Mouse (Mus musculus) forebrain, embryonic 12.5 days (tissue): ENCODE data around the gene Arl6ip4. TPM values are rescaled to one million over a fixed set of nuclear protein-coding genes. Genes with fewer than 3 reads are reported as not detected.

Experiments used
- ATAC-seq: fragments of 200-750 bp; cut with Nextera tagmentation; 2 replicates; pipeline ENCODE4 v1.8.0; 2017; ENCODE audit warnings: moderate TSS enrichment; ENCODE audit not compliant: low FRiP score
- H3K27ac ChIP-seq: fragments of 300-500 bp; sonication (generic); 2 replicates; pipeline ENCODE4 v1.5.1; 2016; ENCODE audit warnings: mild to moderate bottlenecking
- H3K27me3 ChIP-seq: fragments of 300-500 bp; sonication (generic); 2 replicates; pipeline ENCODE4 v1.6.1; 2016; ENCODE audit warnings: mild to moderate bottlenecking
- H3K36me3 ChIP-seq: fragments of 300-500 bp; sonication (generic); replicated peaks from 2 replicates; pipeline ENCODE4 v1.6.1; 2016; ENCODE audit warnings: mild to moderate bottlenecking
- H3K4me1 ChIP-seq: fragments of 300-500 bp; sonication (generic); 2 replicates; pipeline ENCODE4 v1.6.1; 2016
- H3K4me2 ChIP-seq: fragments of 300-500 bp; sonication (generic); 2 replicates; pipeline ENCODE4 v1.6.1; 2016; ENCODE audit warnings: mild to moderate bottlenecking, moderate library complexity
- H3K4me3 ChIP-seq: fragments of 300-500 bp; sonication (generic); replicated peaks from 2 replicates; pipeline ENCODE4 v1.5.1; 2016; ENCODE audit warnings: mild to moderate bottlenecking
- H3K9ac ChIP-seq: fragments of 300-500 bp; sonication (generic); 2 replicates; pipeline ENCODE4 v1.6.1; 2016; ENCODE audit warnings: mild to moderate bottlenecking
- H3K9me3 ChIP-seq: fragments of 300-500 bp; sonication (generic); 2 replicates; pipeline ENCODE4 v1.6.1; 2016
- WGBS: fragments of 180-500 bp; shearing (Covaris S2); methylation state at CpG from one replicate; pipeline ENCODE4 v1.1.7; 2016; 5-methylcytosine and 5-hydroxymethylcytosine counted together
- polyA plus RNA-seq: library from polyadenylated mRNA; unstranded; fragments of >200 nt; fragmentation: Nextera tagmentation; extraction: Ambion mirVana; gene quantifications from 2 replicates; pipeline ENCODE4 v1.2.1, GENCODE M21; 2016

Gene Arl6ip4
- polyA plus RNA-seq, 1 experiment from 2014 or later: 97.1 TPM

DNA sequence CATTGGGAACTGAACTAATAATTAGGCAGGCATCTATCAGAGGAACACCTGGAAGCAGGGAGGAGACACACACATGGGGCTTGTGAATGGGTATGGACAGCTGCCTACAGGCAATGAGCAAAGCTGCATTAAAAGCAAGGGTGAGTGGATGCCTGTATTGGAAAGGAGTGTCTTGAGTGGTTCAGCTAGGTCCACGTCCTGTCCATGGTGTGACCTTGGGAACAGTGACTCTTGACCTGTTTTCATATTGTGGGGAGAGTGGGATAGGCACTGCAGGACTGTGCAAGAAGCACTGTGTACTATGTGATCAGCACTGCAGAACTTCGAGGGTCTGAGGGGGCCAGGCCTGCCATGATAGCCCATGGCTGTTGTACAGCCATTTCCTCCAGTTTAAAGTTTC, 17.0 kb upstream of the Arl6ip4 start:
- Histone ChIP-seq H3K9ac (no peak overlapping the region), H3K4me3 (no peak overlapping the region), H3K27me3 (peaks cover 20% of the 10 kb centered on the region), H3K4me2 (no peak overlapping the region), H3K4me1 (peaks cover 11% of the 10 kb centered on the region), H3K27ac (no peak overlapping the region), H3K9me3 (peaks cover 3% of the 10 kb centered on the region; the same call in 1 of the 2 replicates), H3K36me3 (no peaks in the 10 kb centered on the region)
- 81% methylated on average over 2 of the region's 2 CpGs for WGBS
- ATAC-seq: no peak

DNA sequence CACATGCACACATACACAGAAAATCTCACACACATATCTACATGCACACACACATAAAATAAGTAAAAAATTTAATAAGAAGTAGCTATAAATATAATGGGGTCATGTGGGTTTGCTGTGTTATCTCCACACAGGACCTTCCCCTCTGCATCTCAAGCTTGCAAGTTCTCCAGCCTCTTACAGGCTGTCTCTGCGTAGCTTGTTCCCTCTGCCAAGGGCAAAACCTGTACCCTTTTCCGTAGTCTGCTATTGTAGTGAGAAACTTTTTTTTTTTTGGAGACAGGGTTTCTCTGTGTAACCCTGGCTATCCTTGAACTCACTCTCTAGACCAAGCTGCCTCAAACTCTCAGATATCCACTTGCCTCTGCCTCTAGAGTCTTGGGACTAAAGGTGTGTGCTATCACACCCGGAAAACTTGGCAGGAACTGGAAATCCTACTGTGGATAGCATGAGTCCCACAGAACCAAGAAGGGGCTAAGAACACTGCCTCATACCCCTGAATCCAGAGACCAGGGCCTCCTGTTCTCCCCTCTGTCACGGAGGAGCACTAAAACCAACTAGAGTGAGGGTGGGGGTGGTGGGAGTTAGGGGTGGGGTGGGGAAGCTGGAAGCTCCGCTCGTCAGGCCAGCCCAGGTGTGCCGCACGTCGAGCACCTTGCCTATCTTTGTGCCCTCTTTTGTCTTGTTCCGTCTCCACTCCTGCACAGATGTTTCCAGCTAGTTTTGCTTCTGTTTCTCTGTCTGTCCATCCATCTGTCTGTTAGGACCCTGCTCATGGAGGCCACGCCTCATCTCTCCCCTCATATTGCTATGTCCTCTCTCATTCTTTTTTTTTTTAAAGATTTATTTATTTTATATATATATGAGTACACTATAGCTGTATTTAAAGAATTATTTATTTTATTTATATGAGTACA, 15.5 kb upstream of the Arl6ip4 start:
- Histone ChIP-seq H3K4me3 (no peak overlapping the region), H3K27me3 (peaks cover 6% of the 10 kb centered on the region), H3K27ac (no peak overlapping the region), H3K9me3 (peaks cover 3% of the 10 kb centered on the region; the same call in 1 of the 2 replicates), H3K36me3 (no peaks in the 10 kb centered on the region), H3K4me1 (peaks cover 6% of the 10 kb centered on the region), H3K9ac (no peak overlapping the region), H3K4me2 (no peak overlapping the region)
- 93% methylated on average over 11 of the region's 11 CpGs for WGBS
- no peak for ATAC-seq

DNA sequence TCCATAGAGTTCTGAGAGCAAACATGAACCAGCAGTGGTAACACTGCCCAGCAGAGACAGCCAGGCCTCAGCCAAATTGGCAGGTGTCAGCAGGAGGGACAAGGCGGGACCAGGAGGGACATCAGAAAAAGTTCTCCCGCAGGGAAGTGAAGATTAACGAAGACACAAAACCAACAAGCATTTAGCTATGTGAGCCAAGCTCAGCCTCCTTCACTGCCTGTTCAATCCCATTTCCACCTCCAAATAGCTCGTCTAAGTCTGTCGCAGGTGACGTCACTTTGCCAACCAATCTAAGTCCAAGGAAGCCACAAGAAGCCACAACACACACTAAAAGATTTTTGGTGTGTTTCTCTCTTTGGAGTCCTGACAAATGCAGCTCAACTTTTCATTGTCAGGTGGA, 13.6 kb upstream of the Arl6ip4 start:
- no peak overlapping the region for H3K27ac ChIP-seq
- H3K4me2 ChIP-seq: no peak overlapping the region
- no peak for ATAC-seq
- 79% methylated on average over 6 of the region's 6 CpGs for WGBS
- no peak overlapping the region for H3K4me3 ChIP-seq
- H3K27me3 ChIP-seq: no peaks in the 10 kb centered on the region
- H3K9ac ChIP-seq: no peak overlapping the region
- H3K36me3 ChIP-seq: no peaks in the 10 kb centered on the region
- no peaks in the 10 kb centered on the region for H3K9me3 ChIP-seq
- H3K4me1 ChIP-seq: no peaks in the 10 kb centered on the region

DNA sequence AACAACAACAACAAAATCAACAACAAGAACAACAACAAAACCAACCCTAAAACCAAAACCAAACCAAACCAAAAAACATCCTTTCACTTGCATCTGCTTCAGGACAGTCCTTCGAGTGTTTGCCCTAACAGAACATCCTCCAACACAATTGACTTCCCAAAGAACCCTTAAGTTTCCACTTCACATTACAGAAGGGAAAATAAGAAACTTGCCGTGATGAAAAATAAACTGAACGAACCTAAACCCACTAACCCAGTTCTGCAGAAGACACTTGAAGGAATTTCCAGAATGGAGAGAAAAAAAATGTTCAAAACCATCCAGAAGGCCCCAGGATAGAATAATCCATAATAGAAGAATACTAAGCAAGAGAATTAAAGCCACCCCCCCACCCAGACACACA, 12.9 kb upstream of the Arl6ip4 start:
- H3K4me3 ChIP-seq: no peak overlapping the region
- ATAC-seq: no peak
- H3K27me3 ChIP-seq: no peaks in the 10 kb centered on the region
- H3K27ac ChIP-seq: no peak overlapping the region
- no peaks in the 10 kb centered on the region for H3K4me1 ChIP-seq
- no peak overlapping the region for H3K4me2 ChIP-seq
- H3K36me3 ChIP-seq: no peaks in the 10 kb centered on the region
- H3K9ac ChIP-seq: no peak overlapping the region
- no peaks in the 10 kb centered on the region for H3K9me3 ChIP-seq
- WGBS: 88% methylated on average over 3 of the region's 3 CpGs

DNA sequence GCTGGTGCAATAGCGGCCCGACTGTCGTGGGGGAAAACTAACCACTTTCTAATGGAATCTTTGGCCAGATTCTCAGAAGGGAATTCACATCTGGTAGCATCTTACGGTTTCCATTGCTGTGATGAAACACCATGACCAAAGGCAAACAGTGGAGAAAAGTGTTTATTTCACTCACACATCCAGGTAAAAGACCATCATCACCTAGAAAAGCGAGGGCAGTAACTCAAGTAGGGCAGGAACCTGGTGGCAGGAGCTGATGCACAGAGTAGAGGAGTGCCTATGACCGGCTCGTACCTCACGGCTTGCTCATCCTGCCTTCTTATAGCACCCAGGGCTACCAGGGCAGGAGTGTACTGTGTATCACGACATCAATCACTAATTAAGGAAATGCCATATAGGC, 12.3 kb upstream of the Arl6ip4 start:
- no peaks in the 10 kb centered on the region for H3K9me3 ChIP-seq
- no peak overlapping the region for H3K4me3 ChIP-seq
- ATAC-seq: no peak
- no peaks in the 10 kb centered on the region for H3K4me1 ChIP-seq
- H3K27ac ChIP-seq: no peak overlapping the region
- no peak overlapping the region for H3K9ac ChIP-seq
- H3K36me3 ChIP-seq: no peaks in the 10 kb centered on the region
- no peak overlapping the region for H3K4me2 ChIP-seq
- WGBS: 96% methylated on average over 9 of the region's 9 CpGs
- no peaks in the 10 kb centered on the region for H3K27me3 ChIP-seq

DNA sequence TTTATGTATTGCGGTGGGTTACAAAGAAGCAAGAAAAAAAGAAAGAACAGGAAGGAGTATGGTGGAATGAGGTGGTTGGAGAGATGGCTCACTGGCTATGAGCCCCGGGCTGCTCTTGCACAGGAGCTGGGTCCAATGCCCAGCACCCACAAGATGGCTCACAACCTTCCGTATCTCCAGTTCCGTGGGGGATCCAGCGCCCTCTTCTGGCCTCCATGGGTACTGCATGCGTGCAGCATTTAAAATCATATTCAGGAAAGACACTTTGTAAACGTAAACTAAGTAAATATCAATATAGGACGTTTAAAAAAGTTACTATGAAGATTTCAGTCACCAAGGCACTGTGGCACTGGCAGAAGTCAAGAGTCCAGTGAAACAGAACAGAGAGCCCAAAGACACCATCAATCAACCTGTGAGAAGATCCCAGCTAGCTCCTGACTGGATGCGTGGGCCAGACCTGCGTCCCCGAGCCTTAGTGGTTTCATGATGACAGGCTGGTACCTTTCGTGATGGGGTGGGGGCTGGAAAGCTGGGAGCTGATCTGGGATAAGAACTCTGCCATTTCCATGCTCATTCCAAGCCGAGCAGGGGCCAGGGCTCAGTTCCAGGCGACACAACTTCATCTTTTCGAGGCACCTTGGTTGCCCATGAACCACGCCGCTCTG, 4.7 kb upstream of the Arl6ip4 start:
- 0 out of 2 replicates have a peak, but pooled peaks cover 4% of the 10 kb centered on the region for H3K36me3 ChIP-seq
- H3K4me2 ChIP-seq: peak overlapping the region; percentile 93
- H3K9ac ChIP-seq: peak overlapping the region; percentile 80
- H3K27me3 ChIP-seq: no peaks in the 10 kb centered on the region
- H3K27ac ChIP-seq: peak overlapping the region; percentile 85
- ATAC-seq: no peak; the same call in 1 of the 2 replicates
- peak overlapping the region; percentile 85 for H3K4me3 ChIP-seq
- no peaks in the 10 kb centered on the region for H3K9me3 ChIP-seq
- peaks cover 28% of the 10 kb centered on the region for H3K4me1 ChIP-seq
- WGBS: 23% methylated on average over 17 of the region's 17 CpGs

DNA sequence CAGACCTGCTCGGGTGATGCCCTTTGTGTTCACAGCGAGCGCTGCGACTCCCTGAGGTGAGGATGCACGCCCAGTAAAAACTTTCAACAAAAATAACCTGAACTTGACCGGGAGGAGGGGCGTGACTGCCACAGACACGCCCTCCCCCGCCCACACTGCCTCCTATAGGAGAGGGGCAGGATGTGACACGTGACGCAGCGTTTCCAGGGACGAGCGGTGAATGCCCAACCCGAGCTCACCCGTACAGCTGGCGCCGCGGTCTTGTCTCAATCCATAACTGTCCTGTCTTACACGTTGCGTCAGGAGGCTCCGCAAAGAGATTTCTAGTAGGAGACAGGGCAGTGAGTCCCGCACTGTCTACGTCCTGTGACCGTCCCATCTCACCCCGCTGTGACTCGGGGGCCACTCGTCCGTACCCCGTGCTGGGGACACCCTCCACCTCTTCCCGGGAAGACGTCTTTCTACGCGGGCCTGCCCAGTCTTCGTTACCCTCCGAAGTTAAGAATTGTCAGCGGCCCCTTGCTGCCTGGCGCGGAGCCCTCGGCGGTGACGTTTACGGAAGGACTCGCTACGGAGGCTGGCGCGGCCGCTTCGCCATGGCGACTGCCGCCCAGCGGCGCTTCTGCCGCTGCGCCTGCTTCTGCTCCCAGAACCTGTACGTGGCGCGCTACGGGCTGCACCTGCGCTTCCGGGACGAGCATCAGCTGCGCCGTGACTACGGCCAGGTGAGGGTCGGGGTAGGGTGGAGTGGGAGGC, 4.0 kb upstream of the Arl6ip4 start, which contains the start of gene Ogfod2:
Ogfod2 (plus strand) TSS at position 556 of the 756 bp plus-strand sequence.
- under 1% methylated on average over 66 of the region's 66 CpGs for WGBS
- Histone ChIP-seq H3K9me3 (no peaks in the 10 kb centered on the region), H3K27ac (peak within 1 kb of the TSS; percentile 85), H3K9ac (peak within 1 kb of the TSS; percentile 80), H3K27me3 (no peaks in the 10 kb centered on the region), H3K4me2 (peak within 1 kb of the TSS; percentile 93), H3K4me3 (peak within 1 kb of the TSS; percentile 85), H3K4me1 (peaks cover 34% of the 10 kb centered on the region), H3K36me3 (peaks cover 4% of the 10 kb centered on the region; the same call in 1 of the 2 replicates)
- ATAC-seq: peak; percentile 96

DNA sequence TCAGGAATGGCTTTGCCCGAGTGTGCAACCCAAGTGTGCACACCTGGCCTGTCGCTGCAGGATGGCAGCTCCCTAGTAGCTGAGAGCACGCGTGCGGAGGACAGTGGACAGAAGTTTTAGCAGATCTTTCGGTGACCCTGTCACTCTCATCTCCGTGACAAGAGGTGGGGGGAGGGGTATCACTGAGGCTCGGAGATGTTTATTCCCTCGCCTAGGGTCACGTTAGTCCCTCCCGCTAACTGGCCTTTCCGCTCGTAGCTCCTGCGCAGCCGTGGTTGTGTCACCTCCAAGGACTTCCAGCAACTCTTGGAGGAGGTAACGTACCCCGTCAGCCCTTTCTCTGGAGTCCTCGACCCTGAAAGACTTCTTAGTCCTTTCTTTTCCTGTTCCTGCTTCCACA, 3.4 kb upstream of the Arl6ip4 start:
- no peak; the same call in 1 of the 2 replicates for ATAC-seq
- WGBS: 3% methylated on average over 18 of the region's 18 CpGs

DNA sequence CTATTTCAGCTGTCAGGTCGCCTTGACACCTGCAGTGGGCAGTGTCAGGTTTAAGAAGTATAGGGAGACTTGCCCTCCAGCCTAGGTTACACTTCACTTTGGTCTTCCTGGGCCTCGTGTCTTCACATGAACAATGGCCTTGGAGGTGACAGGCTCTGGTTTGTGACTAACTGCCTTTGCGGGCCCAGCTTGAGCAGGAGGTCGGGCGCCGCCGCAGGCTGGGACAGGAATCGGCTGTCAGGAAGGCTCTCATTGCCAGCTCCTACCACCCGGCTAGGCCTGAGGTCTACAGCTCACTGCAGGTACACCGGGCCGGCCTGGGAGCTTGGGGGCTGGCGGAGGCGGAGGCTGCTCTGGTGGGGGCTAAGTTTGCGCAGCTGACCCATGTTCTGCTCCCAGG, 2.9 kb upstream of the Arl6ip4 start:
- H3K9me3 ChIP-seq: no peaks in the 10 kb centered on the region
- H3K36me3 ChIP-seq: peaks cover 16% of the 10 kb centered on the region
- ATAC-seq: no peak
- WGBS: 13% methylated on average over 14 of the region's 14 CpGs
- no peaks in the 10 kb centered on the region for H3K27me3 ChIP-seq
- H3K4me3 ChIP-seq: peak overlapping the region; percentile 85
- peak overlapping the region; percentile 80 for H3K9ac ChIP-seq
- no peak overlapping the region for H3K27ac ChIP-seq
- peaks cover 44% of the 10 kb centered on the region for H3K4me1 ChIP-seq
- H3K4me2 ChIP-seq: peak overlapping the region; percentile 93

More for the DNA sequence above, 3.4 kb upstream of the Arl6ip4 start:
- H3K4me3 ChIP-seq: peak overlapping the region; percentile 85
- peak overlapping the region; percentile 80 for H3K9ac ChIP-seq
- H3K9me3 ChIP-seq: no peaks in the 10 kb centered on the region
- peak overlapping the region; percentile 93 for H3K4me2 ChIP-seq
- peaks cover 40% of the 10 kb centered on the region for H3K4me1 ChIP-seq
- H3K27ac ChIP-seq: peak overlapping the region; percentile 85; the same call in 1 of the 2 replicates
- peaks cover 11% of the 10 kb centered on the region for H3K36me3 ChIP-seq
- no peaks in the 10 kb centered on the region for H3K27me3 ChIP-seq

DNA sequence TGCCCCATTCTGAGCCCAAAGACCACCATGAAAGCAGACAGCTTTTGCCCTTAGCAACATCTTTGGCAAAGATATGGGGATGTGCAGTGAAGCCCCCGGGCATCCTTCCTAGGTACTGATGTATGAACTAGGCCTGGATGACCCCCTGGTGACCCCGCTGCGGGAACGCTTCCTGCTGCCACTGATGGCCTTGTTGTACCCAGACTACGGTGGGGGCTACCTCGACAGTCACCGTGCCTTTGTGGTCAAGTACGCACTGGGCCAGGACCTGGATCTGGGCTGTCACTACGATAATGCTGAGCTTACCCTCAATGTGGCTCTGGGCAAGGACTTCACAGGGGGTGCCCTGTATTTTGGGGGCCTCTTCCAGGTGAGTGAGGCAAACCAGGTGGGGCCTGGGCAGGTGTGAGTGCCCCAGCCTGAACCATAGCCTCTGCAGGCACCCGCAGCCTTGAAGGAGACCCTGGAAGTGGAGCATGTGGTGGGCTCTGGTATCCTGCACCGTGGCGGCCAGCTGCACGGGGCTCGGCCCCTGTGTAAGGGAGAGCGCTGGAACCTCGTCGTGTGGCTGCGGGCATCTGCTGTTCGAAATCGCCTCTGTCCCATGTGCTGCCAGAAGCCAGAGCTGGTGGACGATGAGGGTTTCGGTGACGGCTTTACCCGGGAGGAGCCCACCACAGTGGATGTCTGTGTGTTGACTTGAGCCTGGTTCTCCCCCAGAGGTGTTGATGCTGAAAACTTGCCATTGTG, 1.4 kb upstream of the Arl6ip4 start:
- no peak overlapping the region for H3K4me2 ChIP-seq
- H3K4me1 ChIP-seq: peaks cover 44% of the 10 kb centered on the region
- no peak overlapping the region for H3K4me3 ChIP-seq
- no peak overlapping the region for H3K9ac ChIP-seq
- ATAC-seq: no peak
- no peaks in the 10 kb centered on the region for H3K27me3 ChIP-seq
- no peak overlapping the region for H3K27ac ChIP-seq
- 91% methylated on average over 24 of the region's 24 CpGs for WGBS
- H3K36me3 ChIP-seq: peaks cover 30% of the 10 kb centered on the region
- H3K9me3 ChIP-seq: no peaks in the 10 kb centered on the region

DNA sequence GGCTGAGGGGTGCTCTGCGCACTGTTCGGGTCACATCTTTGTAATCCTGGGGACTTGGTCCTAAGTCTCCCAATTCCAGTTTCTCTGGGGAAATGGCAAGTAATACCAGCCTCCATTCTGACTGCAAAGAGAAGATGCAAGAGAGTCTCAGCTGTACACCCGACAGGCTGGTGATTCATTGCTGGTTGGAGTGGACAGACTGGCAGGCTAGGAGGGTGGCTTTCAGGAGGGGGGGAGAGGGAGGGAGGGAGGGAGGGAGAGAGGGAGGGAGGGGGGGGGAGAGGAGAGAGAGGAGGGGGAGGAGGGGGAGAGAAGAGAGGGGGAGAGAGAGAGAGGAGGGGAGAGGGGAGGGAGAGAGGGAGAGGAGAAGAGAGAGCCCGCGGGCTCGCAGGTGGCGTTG, 358 bp upstream of the Arl6ip4 start:
- no peaks in the 10 kb centered on the region for H3K9me3 ChIP-seq
- peak overlapping the region; percentile 88 for H3K4me2 ChIP-seq
- peak overlapping the region; percentile 93 for H3K9ac ChIP-seq
- peak overlapping the region; percentile 94 for H3K4me3 ChIP-seq
- no peak for ATAC-seq
- peaks cover 44% of the 10 kb centered on the region for H3K4me1 ChIP-seq
- H3K27me3 ChIP-seq: no peaks in the 10 kb centered on the region
- peak overlapping the region; percentile 82; the same call in 1 of the 2 replicates for H3K27ac ChIP-seq
- H3K36me3 ChIP-seq: peaks cover 41% of the 10 kb centered on the region
- WGBS: 24% methylated on average over 7 of the region's 7 CpGs
